Mouse (Mus musculus): ENCODE data around the gene Calr.

DNA sequence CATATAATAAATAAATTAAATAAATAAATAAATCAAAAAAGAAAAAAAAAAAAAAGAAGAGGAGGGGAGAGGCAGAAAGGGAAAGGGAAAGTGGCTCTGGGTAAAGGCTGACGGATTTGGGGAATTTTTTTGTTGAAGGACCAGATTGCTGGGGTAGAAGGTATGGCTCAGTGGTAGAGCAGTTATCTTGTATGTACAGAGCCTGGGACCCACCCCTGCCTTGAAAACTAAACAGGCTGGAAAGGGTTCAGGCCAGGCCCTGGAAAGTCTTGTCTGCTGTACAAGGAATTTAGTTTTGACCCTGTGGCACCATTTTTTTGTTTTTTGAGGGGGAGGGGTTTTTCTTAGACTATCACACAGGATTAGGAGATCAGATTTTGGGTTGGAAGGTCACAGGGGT lies 32.2 kb upstream of the Calr start:
- TF ChIP-seq POLR2A (IDR thresholded peaks at IDR 0.05; ENCODE audit: borderline replicate concordance, extremely low read depth, insufficient read depth, insufficient read length, poor library complexity, severe bottlenecking) (no peak), CTCF (IDR thresholded peaks at IDR 0.05; ENCODE audit: borderline replicate concordance, extremely low read depth, insufficient read depth, insufficient read length) (no peak)

Measured in brain, embryonic 14.5 days (tissue).